Mouse (Mus musculus): ENCODE measurements at regions not wholly inside any gene's neighbourhood (a gene's known extent, or its start where the extent isn't known, plus 50 kb on each side); places are given as distances from the start of the nearest gene placed in this dataset.

DNA sequence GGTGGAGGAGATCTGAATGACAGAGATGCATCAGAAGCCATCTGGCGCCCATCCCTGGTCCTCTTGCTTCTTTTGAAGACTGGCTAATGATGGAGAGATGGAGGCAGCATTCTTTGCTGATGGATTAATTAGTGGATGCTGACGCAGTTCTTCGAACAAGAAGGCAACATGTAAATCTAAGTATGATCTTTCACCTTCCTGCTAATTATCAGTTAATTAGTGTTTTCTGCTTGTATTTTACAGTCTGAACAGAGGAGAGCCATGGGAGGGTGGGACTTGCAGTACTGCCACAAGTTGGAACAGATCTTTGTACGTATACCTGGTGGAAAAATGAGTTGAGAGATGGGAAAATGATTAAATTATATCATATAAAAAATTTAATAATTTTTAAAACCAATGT lies 109.9 kb upstream of the Sox9 start:
- Histone ChIP-seq H3K4me2 (ENCODE audit: low read depth, low read length, poor library complexity, severe bottlenecking) (no peak overlapping the region), H3K4me1 (ENCODE audit: insufficient read depth, low read length) (no peaks in the 10 kb centered on the region), H3K27ac (ENCODE audit: low read depth, low read length) (no peak overlapping the region), H3K9ac (replicated peaks; ENCODE audit: low read length, poor library complexity, severe bottlenecking) (no peak overlapping the region), H3K4me3 (ENCODE audit: low read depth, low read length) (no peak overlapping the region), H3K36me3 (ENCODE audit: insufficient read depth, low read length) (no peaks in the 10 kb centered on the region), H3K27me3 (ENCODE audit: insufficient read depth, low read length) (no peaks in the 10 kb centered on the region), H3K9me3 (ENCODE audit: low read length) (no peaks in the 10 kb centered on the region)
- DNase-seq (ENCODE audit: low spot score) (no peak), ATAC-seq (ENCODE audit: low FRiP score) (no peak)
- WGBS, result 77% methylated on average over 4 of the region's 4 CpGs
- no peak for TF ChIP-seq CTCF (IDR thresholded peaks at IDR 0.05)

- Histone ChIP-seq H3K36me3 (ENCODE audit: insufficient read depth, low read length) (no peaks in the 10 kb centered on the region), H3K27ac (ENCODE audit: low read depth, low read length) (no peak overlapping the region), H3K4me1 (ENCODE audit: insufficient read depth, low read length) (no peaks in the 10 kb centered on the region), H3K9ac (replicated peaks; ENCODE audit: low read length, poor library complexity, severe bottlenecking) (no peak overlapping the region), H3K4me3 (ENCODE audit: low read depth, low read length) (no peak overlapping the region), H3K9me3 (ENCODE audit: low read length) (no peaks in the 10 kb centered on the region), H3K27me3 (ENCODE audit: insufficient read depth, low read length) (no peaks in the 10 kb centered on the region), H3K4me2 (ENCODE audit: low read depth, low read length, poor library complexity, severe bottlenecking) (no peak overlapping the region)
- no peak for DNase-seq (ENCODE audit: low spot score)
- ATAC-seq (ENCODE audit: low FRiP score), result no peak
- WGBS, result 88% methylated on average over 4 of the region's 4 CpGs
- TF ChIP-seq CTCF (IDR thresholded peaks at IDR 0.05), result no peak
Observed at GRCm38 (mm10) chr11:112690047-112690446, 92.0 kb upstream of the Sox9 start.

DNA sequence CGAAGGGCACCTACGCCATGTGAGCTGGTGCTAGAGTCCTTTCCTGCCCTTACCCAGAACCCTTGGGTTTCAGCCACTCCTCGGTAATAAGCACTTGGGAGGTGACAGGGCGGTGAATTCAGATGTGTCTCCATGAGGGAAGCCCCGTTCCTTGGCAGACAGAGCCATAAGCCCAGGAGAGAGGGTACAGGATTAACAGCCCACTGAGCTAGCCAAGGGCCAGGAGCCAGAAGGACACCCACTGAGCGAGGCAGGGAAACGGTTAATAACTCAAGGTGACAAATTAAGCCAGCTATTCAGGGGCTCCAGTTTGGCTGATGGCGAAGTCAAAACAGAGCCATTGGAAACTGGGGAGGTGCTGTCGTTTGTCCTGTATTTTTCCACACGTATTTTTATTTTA lies 75.9 kb upstream of the Sox9 start:
- DNase-seq (ENCODE audit: low spot score) (no peak), ATAC-seq (ENCODE audit: low FRiP score) (no peak)
- no peaks in the 10 kb centered on the region for H3K36me3 ChIP-seq (ENCODE audit: insufficient read depth, low read length)
- no peak overlapping the region for H3K9ac ChIP-seq (replicated peaks; ENCODE audit: low read length, poor library complexity, severe bottlenecking)
- no peaks in the 10 kb centered on the region for H3K27me3 ChIP-seq (ENCODE audit: insufficient read depth, low read length)
- H3K4me1 ChIP-seq (ENCODE audit: insufficient read depth, low read length), result no peaks in the 10 kb centered on the region
- WGBS, result 71% methylated on average over 10 of the region's 10 CpGs
- no peaks in the 10 kb centered on the region for H3K9me3 ChIP-seq (ENCODE audit: low read length)
- H3K4me2 ChIP-seq (ENCODE audit: low read depth, low read length, poor library complexity, severe bottlenecking), result no peak overlapping the region
- no peak overlapping the region for H3K4me3 ChIP-seq (ENCODE audit: low read depth, low read length)
- no peak overlapping the region for H3K27ac ChIP-seq (ENCODE audit: low read depth, low read length)
- TF ChIP-seq CTCF (IDR thresholded peaks at IDR 0.05), result no peak

- WGBS, result 39% methylated on average over 11 of the region's 11 CpGs
- DNase-seq (ENCODE audit: low spot score) (peak; percentile 5), ATAC-seq (ENCODE audit: low FRiP score) (no peak)
- H3K36me3 ChIP-seq (ENCODE audit: insufficient read depth, low read length), result no peaks in the 10 kb centered on the region
- H3K4me1 ChIP-seq (ENCODE audit: insufficient read depth, low read length), result no peaks in the 10 kb centered on the region
- no peak overlapping the region for H3K4me3 ChIP-seq (ENCODE audit: low read depth, low read length)
- H3K27ac ChIP-seq (ENCODE audit: low read depth, low read length), result no peak overlapping the region
- H3K9me3 ChIP-seq (ENCODE audit: low read length), result no peaks in the 10 kb centered on the region
- H3K4me2 ChIP-seq (ENCODE audit: low read depth, low read length, poor library complexity, severe bottlenecking), result no peak overlapping the region
- no peaks in the 10 kb centered on the region for H3K27me3 ChIP-seq (ENCODE audit: insufficient read depth, low read length)
- TF ChIP-seq CTCF (IDR thresholded peaks at IDR 0.05), result no peak
- no peak overlapping the region for H3K9ac ChIP-seq (replicated peaks; ENCODE audit: low read length, poor library complexity, severe bottlenecking)
Observed at GRCm38 (mm10) chr11:112708119-112708730, 73.8 kb upstream of the Sox9 start.

DNA sequence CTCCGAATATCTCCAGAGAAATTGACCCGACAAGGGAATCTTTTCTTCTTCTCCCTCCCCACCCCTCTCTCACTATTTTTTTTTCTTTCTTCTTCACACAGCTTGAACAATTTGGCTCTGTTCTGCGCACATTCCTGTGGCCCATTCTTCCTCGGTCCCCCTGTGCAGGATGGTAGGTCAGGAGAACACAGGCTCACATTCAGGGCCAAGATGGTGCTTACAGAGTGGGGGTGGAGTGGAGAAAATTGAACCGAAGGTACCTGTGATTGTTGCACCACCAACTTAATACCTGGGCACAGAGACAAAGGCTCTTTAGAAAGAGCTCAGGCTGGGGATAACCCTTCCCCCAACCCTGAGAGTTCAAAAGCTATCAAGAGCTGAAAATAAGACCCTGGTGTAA lies 70.4 kb upstream of the Sox9 start:
- Histone ChIP-seq H3K9ac (replicated peaks; ENCODE audit: low read length, poor library complexity, severe bottlenecking) (no peak overlapping the region), H3K36me3 (ENCODE audit: insufficient read depth, low read length) (no peaks in the 10 kb centered on the region), H3K27me3 (ENCODE audit: insufficient read depth, low read length) (no peaks in the 10 kb centered on the region), H3K27ac (ENCODE audit: low read depth, low read length) (no peak overlapping the region), H3K9me3 (ENCODE audit: low read length) (no peaks in the 10 kb centered on the region), H3K4me1 (ENCODE audit: insufficient read depth, low read length) (no peaks in the 10 kb centered on the region), H3K4me3 (ENCODE audit: low read depth, low read length) (no peak overlapping the region), H3K4me2 (ENCODE audit: low read depth, low read length, poor library complexity, severe bottlenecking) (no peak overlapping the region)
- ATAC-seq (ENCODE audit: low FRiP score), result no peak
- 67% methylated on average over 5 of the region's 5 CpGs for WGBS
- DNase-seq (ENCODE audit: low spot score), result no peak
- TF ChIP-seq CTCF (IDR thresholded peaks at IDR 0.05), result no peak

DNA sequence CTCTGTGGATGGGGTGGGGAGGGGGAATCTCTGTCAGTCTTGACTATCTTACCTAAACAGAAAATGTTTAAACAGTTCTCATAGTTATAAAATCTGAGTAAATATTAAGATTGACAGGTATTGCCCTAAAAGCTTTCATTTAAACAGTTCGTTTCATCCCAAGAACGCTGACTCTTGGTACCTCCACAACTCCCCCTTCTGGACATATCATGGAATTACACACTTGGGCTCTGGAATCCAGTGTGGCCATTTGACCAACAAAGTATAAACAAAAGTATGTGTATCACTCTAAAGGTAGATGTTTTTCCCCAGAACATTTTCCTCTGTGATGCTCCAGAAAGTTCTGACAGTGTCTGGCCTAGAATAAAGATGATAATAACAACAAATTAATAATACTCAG lies 63.5 kb upstream of the Sox9 start:
- no peak for ATAC-seq (ENCODE audit: low FRiP score)
- H3K27ac ChIP-seq (ENCODE audit: low read depth, low read length), result no peak overlapping the region
- no peaks in the 10 kb centered on the region for H3K36me3 ChIP-seq (ENCODE audit: insufficient read depth, low read length)
- H3K27me3 ChIP-seq (ENCODE audit: insufficient read depth, low read length), result no peaks in the 10 kb centered on the region
- H3K4me1 ChIP-seq (ENCODE audit: insufficient read depth, low read length), result no peaks in the 10 kb centered on the region
- no peak overlapping the region for H3K4me2 ChIP-seq (ENCODE audit: low read depth, low read length, poor library complexity, severe bottlenecking)
- TF ChIP-seq CTCF (IDR thresholded peaks at IDR 0.05), result no peak; the same call in 1 of the 2 replicates
- H3K9me3 ChIP-seq (ENCODE audit: low read length), result no peaks in the 10 kb centered on the region
- no peak for DNase-seq (ENCODE audit: low spot score)
- H3K4me3 ChIP-seq (ENCODE audit: low read depth, low read length), result no peak overlapping the region
- WGBS, result 85% methylated on average over 2 of the region's 2 CpGs
- H3K9ac ChIP-seq (replicated peaks; ENCODE audit: low read length, poor library complexity, severe bottlenecking), result no peak overlapping the region

All from midbrain, postnatal 0 days (tissue).